Mouse (Mus musculus): ENCODE data around the gene Cabp1. TPM values are rescaled to one million over a fixed set of nuclear protein-coding genes. Genes with fewer than 3 reads are reported as not detected.

The Cabp1 gene
- polyA plus RNA-seq, 1 experiment = 1.0 TPM

- H3K36me3 ChIP-seq (ENCODE audit: control insufficient read depth, insufficient read depth, low read length) = peaks cover 9% of the 10 kb centered on the region
Measured at GRCm38 (mm10) chr5:115133358-115134066, 60.7 kb downstream of the Cabp1 start.

GRCm38 (mm10) chr5:115132465-115132864 lies 61.7 kb downstream of the Cabp1 start:
- Histone ChIP-seq H3K4me1 (ENCODE audit: control insufficient read depth, insufficient read depth, insufficient read length, low read length) (peaks cover 8% of the 10 kb centered on the region), H3K36me3 (ENCODE audit: control insufficient read depth, insufficient read depth, low read length) (peaks cover 13% of the 10 kb centered on the region), H3K4me3 (ENCODE audit: low read depth, low read length) (peak overlapping the region; percentile 35), H3K27ac (ENCODE audit: insufficient read depth, low read depth, low read length) (peak overlapping the region; percentile 47), H3K27me3 (ENCODE audit: control insufficient read depth, insufficient read depth, low read length) (no peaks in the 10 kb centered on the region)
- WGBS = 84% methylated on average over 8 of the region's 8 CpGs
- no peak for TF ChIP-seq POLR2A (IDR thresholded peaks at IDR 0.05; ENCODE audit: low read depth, low read length)
- TF ChIP-seq CTCF (IDR thresholded peaks at IDR 0.05; ENCODE audit: extremely low read depth, insufficient read length, insufficient replicate concordance, low read depth, low read length) = no peak

More at GRCm38 (mm10) chr5:115133358-115134066, 60.7 kb downstream of the Cabp1 start:
- WGBS = 50% methylated on average over 6 of the region's 6 CpGs
- H3K4me1 ChIP-seq (ENCODE audit: control insufficient read depth, insufficient read depth, insufficient read length, low read length) = peaks cover 5% of the 10 kb centered on the region
- H3K27me3 ChIP-seq (ENCODE audit: control insufficient read depth, insufficient read depth, low read length) = no peaks in the 10 kb centered on the region
- peak overlapping the region; percentile 47 for H3K27ac ChIP-seq (ENCODE audit: insufficient read depth, low read depth, low read length)
- TF ChIP-seq POLR2A (IDR thresholded peaks at IDR 0.05; ENCODE audit: low read depth, low read length) (no peak), CTCF (IDR thresholded peaks at IDR 0.05; ENCODE audit: extremely low read depth, insufficient read length, insufficient replicate concordance, low read depth, low read length) (no peak)
- peak overlapping the region; percentile 56 for H3K4me3 ChIP-seq (ENCODE audit: low read depth, low read length)

DNA sequence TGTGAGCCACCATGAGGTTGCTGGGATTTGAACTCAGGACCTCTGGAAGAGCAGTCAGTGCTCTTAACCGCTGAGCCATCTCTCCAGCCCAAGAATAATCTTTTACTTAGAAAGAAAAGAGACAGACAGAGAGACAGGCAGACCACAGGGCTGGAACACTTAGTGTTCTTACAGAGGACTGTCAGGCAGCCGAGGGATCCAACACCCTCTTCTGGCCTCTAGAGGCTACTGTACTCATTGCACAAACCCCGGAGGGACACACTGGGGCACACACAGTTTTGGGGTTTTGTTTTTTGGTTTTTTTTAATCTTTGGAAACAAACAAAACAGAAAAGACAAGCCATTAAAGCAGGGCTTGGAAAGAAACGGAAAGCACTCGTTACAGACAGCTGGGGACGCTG lies 64.9 kb downstream of the Cabp1 start:
- Histone ChIP-seq H3K27ac (ENCODE audit: insufficient read depth, low read depth, low read length) (no peak overlapping the region), H3K36me3 (ENCODE audit: control insufficient read depth, insufficient read depth, low read length) (peaks cover 28% of the 10 kb centered on the region), H3K27me3 (ENCODE audit: control insufficient read depth, insufficient read depth, low read length) (no peaks in the 10 kb centered on the region), H3K4me3 (ENCODE audit: low read depth, low read length) (no peak overlapping the region), H3K4me1 (ENCODE audit: control insufficient read depth, insufficient read depth, insufficient read length, low read length) (peaks cover 10% of the 10 kb centered on the region)
- TF ChIP-seq POLR2A (IDR thresholded peaks at IDR 0.05; ENCODE audit: low read depth, low read length) = no peak
- TF ChIP-seq CTCF (IDR thresholded peaks at IDR 0.05; ENCODE audit: extremely low read depth, insufficient read length, insufficient replicate concordance, low read depth, low read length) = no peak
- 92% methylated on average over 6 of the region's 6 CpGs for WGBS

- TF ChIP-seq CTCF (IDR thresholded peaks at IDR 0.05; ENCODE audit: extremely low read depth, insufficient read length, insufficient replicate concordance, low read depth, low read length) = no peak
- TF ChIP-seq POLR2A (IDR thresholded peaks at IDR 0.05; ENCODE audit: low read depth, low read length) = no peak
- peaks cover 4% of the 10 kb centered on the region for H3K4me1 ChIP-seq (ENCODE audit: control insufficient read depth, insufficient read depth, insufficient read length, low read length)
- H3K27ac ChIP-seq (ENCODE audit: insufficient read depth, low read depth, low read length) = no peak overlapping the region
- H3K27me3 ChIP-seq (ENCODE audit: control insufficient read depth, insufficient read depth, low read length) = no peaks in the 10 kb centered on the region
- no peak overlapping the region for H3K4me3 ChIP-seq (ENCODE audit: low read depth, low read length)
- peaks cover 33% of the 10 kb centered on the region for H3K36me3 ChIP-seq (ENCODE audit: control insufficient read depth, insufficient read depth, low read length)
- WGBS = 87% methylated on average over 22 of the region's 22 CpGs
Measured at GRCm38 (mm10) chr5:115127421-115128179, 66.6 kb downstream of the Cabp1 start.

DNA sequence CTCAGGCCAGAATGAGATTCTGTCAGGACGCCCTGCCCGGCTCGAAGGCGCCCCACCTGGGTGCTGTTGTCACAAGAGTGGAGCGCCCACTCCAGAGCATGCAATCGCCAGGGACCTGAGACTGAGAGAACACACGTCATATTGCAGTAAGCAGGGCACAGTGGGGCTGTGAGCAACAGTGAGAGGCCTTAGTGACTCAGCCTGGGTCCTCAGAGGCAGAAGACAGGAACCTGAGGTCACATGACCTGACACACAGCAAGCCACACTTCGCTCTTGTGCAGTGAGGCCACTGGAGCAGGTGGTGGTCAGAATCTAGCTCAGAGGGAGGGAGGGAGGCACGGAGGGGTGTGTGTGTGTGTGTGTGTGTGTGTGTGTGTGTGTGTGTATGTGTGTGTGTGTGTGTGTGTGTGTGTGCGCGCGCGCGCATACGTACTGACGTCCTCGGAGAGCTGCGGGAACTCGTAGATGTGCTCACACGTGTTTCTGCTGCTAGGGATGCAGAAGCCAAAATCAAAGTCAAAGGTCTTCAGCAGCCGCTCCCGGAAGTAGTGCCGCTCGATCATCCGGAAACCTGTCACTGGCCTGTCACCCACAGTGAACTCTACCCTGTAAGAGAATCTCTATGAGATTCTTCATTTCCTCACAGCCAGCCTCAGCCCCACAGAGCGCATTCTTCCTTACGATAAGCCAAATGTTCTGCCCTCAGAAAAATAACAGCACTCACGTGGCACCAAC lies 67.4 kb downstream of the Cabp1 start:
- no peak overlapping the region for H3K4me3 ChIP-seq (ENCODE audit: low read depth, low read length)
- H3K27me3 ChIP-seq (ENCODE audit: control insufficient read depth, insufficient read depth, low read length) = no peaks in the 10 kb centered on the region
- WGBS = 92% methylated on average over 28 of the region's 28 CpGs
- peaks cover 33% of the 10 kb centered on the region for H3K36me3 ChIP-seq (ENCODE audit: control insufficient read depth, insufficient read depth, low read length)
- TF ChIP-seq POLR2A (IDR thresholded peaks at IDR 0.05; ENCODE audit: low read depth, low read length) (no peak), CTCF (IDR thresholded peaks at IDR 0.05; ENCODE audit: extremely low read depth, insufficient read length, insufficient replicate concordance, low read depth, low read length) (no peak)
- 0 out of 2 replicates have a peak overlapping the region, but pooled peaks have one; percentile 24 for H3K27ac ChIP-seq (ENCODE audit: insufficient read depth, low read depth, low read length)
- peaks cover 4% of the 10 kb centered on the region for H3K4me1 ChIP-seq (ENCODE audit: control insufficient read depth, insufficient read depth, insufficient read length, low read length)

- Histone ChIP-seq H3K27ac (ENCODE audit: insufficient read depth, low read depth, low read length) (no peak overlapping the region), H3K36me3 (ENCODE audit: control insufficient read depth, insufficient read depth, low read length) (peaks cover 33% of the 10 kb centered on the region), H3K4me1 (ENCODE audit: control insufficient read depth, insufficient read depth, insufficient read length, low read length) (peaks cover 4% of the 10 kb centered on the region), H3K27me3 (ENCODE audit: control insufficient read depth, insufficient read depth, low read length) (no peaks in the 10 kb centered on the region), H3K4me3 (ENCODE audit: low read depth, low read length) (no peak overlapping the region)
- 28% methylated on average over 24 of the region's 24 CpGs for WGBS
- TF ChIP-seq POLR2A (IDR thresholded peaks at IDR 0.05; ENCODE audit: low read depth, low read length) (no peak), CTCF (IDR thresholded peaks at IDR 0.05; ENCODE audit: extremely low read depth, insufficient read length, insufficient replicate concordance, low read depth, low read length) (peak; percentile 84)
Measured at GRCm38 (mm10) chr5:115125211-115125871, 68.8 kb downstream of the Cabp1 start.

Measured in small intestine, adult 2 months (tissue).